Mouse (Mus musculus): ENCODE measurements around the gene Dcbld2.
"Not testable (repeated sequence)": the region's sequence is repeated elsewhere in the genome, so short reads cannot be mapped to it uniquely, and the experiment has no call there.

Gene Dcbld2

DNA sequence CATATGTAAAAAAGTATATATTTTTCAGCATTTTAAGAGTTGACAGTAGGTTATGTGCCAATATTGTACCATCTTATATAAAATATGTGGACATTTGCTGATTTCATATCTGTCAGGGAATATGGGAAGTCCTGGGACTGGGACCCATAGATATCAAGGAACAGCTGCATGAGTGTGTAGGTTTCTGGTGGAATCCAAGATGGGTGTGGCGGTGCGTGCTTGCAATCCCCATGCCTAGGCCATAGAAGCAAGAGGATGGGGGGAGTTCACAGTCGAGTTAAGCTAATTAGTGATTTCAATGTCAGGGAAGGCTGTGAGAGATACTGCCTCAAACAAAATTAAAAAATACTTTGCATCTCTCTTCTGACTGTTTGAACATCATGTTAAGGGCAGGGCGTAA, 40.8 kb downstream of the Dcbld2 start:
- no peak for DNase-seq (ENCODE audit: extremely low read depth, insufficient read length, low spot score)

DNA sequence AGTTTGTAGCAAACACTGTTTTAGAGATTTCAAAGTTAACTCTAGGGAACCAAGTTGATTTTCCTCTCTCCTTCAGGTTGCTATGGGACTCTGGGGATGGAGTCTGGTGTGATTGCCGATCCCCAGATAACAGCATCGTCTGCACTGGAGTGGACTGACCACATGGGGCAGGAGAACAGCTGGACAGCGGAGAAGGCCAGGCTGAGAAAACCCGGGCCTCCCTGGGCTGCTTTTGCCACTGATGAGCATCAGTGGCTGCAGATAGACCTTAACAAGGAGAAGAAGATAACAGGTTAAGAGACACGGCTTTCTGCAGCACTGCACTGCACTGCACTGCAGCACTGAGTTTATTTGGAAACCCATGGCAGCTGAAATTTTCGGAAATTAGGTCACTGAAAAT, 42.4 kb downstream of the Dcbld2 start:
- DNase-seq (ENCODE audit: extremely low read depth, insufficient read length, low spot score): no peak

DNA sequence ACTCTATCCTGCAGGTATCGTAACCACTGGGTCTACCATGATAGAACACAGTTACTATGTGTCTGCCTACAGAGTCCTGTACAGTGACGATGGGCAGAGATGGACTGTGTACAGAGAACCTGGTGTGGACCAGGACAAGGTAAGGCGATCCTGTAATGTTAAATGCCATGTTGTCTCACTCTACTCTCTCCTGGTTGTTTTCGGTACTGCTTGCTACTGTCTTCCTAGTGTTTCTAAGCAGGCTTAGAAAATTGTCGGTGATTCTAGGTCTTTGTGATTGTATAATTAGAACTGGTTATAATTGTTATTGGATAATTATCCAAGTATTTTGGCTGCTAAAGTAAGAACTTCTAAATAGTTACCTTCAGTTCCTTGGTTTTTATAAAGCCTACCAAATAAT, 43.4 kb downstream of the Dcbld2 start:
- DNase-seq (ENCODE audit: extremely low read depth, insufficient read length, low spot score): no peak

DNA sequence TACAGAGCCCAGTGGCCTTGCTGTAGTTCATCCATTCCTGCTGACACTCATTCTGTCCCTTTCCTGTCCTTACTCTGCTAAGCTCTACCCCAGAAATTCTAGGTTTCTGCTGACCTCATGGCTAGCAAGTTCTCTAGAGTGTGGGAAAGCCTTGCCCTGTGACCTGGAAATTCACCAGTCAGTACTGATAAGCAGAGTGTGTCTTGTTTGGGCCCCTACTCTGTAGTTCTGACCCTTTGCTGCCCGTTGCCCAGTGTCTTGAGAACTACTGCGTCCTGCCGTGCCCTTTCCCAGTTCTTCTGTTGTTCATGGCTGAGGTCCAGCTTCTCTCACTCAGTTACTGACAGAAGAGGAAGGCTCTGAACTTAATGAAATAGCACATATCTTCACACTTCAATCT, 44.9 kb downstream of the Dcbld2 start:
- DNase-seq (ENCODE audit: extremely low read depth, insufficient read length, low spot score): no peak

DNA sequence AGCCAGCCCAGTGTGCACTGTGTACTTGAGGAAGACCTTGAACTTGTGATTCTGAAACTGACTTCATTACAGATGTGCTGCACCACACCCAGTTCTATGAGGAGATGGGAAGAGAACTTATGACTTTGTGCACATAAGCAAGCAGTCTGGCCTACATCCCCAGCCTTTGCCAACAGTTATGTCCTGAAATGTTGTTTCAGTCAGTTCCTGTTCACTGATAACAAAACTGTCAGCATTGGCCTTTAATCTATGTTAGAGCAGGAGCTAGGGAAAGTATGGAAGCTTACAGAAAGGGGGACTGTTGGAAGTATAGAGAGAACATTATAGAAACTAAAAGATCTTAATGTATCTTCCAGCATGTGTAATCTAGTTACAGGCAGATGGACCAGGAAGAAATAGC, 45.6 kb downstream of the Dcbld2 start:
- no peak for DNase-seq (ENCODE audit: extremely low read depth, insufficient read length, low spot score)

DNA sequence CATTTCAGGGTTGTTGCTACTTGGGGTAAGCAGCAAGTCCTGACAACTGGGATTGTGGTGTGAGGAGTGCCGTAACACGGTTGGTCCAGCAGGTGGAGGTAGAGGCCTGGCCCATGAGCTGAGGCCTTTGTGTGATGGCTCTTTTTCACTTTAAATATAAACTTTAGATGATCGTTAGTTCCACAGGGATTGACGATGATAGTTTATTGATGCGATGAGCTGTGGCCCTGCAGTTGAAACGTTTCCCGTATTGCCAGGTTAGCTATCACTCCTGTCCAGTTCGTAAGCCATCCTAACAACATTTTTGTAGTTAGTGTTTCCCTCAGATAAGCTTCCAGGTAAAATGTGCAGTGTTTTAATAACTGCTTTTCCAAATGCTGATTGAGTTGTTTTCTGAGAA, 46.4 kb downstream of the Dcbld2 start:
- peak; percentile 25 for DNase-seq (ENCODE audit: extremely low read depth, insufficient read length, low spot score)

DNA sequence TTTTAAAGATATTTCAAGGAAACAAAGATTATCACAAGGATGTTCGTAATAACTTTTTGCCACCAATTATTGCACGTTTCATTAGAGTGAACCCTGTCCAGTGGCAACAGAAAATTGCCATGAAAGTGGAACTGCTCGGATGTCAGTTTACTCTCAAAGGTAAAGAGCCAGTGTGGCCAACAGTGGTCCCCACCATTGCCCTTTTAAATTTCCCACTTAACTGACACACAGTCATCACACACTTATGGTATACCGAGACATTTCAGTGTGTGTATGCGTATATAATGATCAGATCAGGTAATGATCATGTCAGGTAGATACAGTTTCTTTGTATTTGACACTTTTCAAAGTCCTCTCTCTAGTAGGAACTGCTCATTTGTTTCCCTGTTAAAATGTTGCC, 46.9 kb downstream of the Dcbld2 start:
- DNase-seq (ENCODE audit: extremely low read depth, insufficient read length, low spot score): no peak

DNA sequence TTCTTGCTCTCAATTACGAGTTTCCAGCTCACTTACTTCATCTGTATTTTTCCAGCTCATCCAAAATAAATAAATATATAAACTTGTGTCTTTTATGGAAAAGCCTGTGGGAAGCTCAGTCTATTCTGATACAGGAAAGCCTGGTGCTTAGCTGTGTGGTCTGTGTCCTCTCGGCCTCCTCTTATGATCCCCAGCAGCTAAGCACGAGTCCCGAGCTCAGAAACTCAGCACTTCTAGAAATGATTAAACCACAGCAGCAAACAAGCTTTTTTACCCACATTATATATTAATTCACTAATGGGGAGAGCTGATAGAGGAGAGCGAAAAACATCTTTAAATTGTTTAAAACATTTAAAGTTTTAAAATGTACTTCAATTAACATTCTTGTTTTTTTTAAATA, 48.2 kb downstream of the Dcbld2 start:
- DNase-seq (ENCODE audit: extremely low read depth, insufficient read length, low spot score): no peak

DNA sequence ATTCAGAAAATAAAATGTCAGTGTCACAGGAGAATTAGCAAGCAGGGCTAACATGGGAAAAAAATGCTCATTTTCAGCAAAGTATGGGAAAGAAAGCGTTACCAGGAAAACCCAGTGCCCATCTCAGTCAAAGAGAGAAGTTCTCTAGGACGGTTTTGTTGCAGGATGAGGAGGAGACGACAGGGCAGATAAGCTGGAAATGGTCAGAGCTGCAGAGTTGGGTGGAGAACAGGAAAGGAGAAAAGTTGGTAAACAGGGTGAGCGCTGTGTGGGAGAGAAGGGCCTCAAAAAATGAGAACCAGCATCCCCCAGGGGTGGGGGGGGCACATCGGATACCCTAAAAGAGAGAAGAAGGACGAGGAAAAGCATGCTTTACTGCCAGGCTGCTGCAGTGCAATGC, 48.7 kb downstream of the Dcbld2 start:
- no peak for DNase-seq (ENCODE audit: extremely low read depth, insufficient read length, low spot score)

DNA sequence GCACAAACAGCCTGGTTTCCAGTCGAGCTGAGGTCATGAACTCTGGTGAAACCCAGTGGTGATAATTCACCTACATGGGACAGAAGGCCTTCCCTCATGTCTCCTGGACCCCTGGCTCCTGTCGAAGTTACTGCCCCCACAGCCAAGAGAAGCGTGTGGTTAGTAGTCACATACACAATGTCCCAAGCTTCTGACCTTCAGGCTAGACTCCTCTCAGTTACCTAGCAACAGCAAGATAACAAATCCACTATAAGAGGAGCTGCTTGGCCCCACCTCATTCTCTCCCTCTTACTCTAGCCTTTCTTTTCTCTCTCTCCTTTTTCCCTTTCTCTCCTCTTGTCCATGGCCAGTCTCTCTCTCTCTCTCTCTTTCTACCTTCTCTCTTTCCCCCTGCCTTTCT, 51.7 kb downstream of the Dcbld2 start:
- not testable (repeated sequence) for DNase-seq (ENCODE audit: extremely low read depth, insufficient read length, low spot score)

DNA sequence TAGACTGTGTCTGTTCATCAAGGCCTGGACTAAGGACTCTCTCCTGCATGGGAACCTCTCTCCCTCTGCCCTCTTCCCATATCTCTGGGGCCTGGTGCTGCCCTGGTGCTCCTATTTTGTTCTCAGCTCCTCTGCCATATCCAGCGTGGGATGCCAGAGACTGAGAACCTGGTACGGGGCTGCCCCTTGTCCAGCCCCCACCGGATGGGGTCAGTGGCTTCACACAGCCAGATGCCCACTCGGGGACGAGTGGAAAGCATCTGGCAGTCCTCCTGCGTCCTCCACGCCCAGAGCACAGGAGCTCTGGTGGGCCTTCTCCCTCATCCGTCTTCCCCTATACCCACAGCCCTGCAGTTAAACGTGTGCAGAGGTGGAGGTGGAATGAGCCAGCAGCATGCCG, 52.1 kb downstream of the Dcbld2 start:
- no peak for DNase-seq (ENCODE audit: extremely low read depth, insufficient read length, low spot score)

DNA sequence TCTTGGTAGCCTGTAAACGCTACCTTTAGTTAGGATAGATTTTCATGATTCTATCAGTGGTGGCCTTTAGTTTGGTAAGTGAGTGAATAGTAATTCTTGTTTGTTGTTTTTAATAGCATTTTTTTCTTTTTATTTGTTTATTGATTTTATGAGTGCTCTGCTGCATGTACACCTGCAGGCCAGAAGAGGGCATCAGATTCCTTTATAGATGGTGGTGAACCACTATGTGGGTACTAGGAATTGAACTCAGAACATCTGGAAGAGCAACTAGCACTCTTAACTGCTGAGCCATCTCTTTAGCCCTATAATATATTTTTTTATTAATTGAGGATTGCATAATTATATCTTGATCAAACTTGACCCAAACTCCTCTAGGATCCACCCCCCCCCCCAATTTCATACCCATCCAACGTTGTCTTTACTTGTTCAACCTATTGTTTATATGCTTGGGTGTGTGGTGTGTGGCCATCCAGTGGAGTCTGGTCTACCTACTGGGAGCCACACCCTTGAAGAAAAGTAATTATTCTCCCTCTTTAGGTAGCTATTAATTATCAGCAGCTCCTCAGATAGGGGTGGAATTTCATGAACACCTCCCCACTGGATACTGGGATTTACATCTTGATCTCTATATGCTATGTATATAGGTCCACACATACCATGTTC, 53.7 kb downstream of the Dcbld2 start:
- DNase-seq (ENCODE audit: extremely low read depth, insufficient read length, low spot score): no peak

DNA sequence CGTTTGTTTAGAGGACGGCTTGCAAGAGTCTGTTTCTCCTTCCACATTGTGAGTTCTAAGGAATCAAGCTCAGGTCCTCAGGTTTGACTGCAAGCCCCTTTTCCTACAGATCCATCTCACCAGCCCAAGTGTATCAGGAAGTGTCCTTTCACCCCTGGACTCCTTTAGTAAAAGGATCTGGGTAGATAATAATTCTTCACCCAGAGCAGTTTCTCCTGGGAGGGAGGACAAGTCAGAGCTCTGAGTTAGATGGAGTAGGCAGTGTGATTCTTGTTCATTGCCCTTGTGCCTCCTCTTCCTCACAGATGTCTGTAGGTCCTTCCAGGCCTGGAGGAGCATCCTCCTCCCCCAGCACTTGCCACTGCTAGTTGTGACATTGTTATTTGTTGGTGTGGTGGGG, 54.3 kb downstream of the Dcbld2 start:
- no peak for DNase-seq (ENCODE audit: extremely low read depth, insufficient read length, low spot score)

DNA sequence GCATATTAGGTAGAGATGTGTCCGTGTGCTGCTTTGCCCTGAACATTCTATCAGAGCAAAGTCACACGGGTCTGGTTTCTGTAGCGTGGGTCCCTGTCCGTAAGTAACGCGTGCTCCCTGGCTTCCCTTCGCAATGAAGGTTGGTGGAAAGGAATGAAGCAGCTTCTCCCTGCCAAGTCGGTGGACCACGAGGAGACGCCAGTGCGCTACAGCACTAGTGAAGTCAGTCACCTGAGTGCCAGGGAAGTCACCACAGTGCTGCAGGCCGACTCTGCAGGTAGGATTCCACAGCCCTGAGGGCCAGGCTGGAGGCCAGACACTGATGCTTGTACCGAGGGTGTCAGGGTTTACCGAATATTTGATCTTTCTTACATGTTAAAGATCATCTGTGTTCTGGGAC, 55.8 kb downstream of the Dcbld2 start:
- DNase-seq (ENCODE audit: extremely low read depth, insufficient read length, low spot score): no peak

DNA sequence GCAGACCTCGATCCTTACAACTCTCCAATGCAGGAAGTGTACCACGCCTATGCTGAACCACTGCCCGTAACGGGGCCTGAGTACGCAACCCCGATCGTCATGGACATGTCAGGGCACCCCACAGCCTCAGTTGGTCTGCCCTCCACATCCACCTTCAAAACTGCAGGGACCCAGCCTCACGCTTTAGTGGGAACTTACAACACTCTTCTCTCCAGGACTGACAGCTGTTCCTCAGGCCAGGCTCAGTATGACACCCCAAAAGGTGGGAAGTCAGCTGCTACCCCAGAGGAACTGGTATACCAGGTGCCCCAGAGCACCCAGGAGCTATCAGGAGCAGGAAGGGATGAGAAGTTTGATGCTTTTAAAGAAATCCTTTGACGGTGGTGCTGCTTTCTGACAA, 57.2 kb downstream of the Dcbld2 start:
- DNase-seq (ENCODE audit: extremely low read depth, insufficient read length, low spot score): no peak

DNA sequence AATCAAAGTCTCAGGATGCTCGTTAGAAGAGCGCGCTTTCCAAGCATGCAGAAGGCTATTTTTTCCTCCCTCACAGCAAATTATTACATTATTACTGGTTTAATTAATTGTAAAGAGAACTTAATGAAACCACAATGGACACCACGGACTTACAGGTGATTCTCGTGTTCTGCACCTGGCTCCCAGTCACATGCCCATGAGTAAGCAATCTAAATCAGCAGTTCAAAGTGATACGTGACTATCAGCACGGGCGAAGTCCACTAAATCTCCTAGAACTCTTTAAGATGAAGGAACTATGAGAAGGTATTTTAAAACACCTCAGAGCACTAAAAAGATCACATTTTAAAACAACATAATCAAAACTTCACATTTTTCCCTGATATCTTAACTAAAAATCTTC, 61.8 kb downstream of the Dcbld2 start:
- no peak for DNase-seq (ENCODE audit: extremely low read depth, insufficient read length, low spot score)

DNA sequence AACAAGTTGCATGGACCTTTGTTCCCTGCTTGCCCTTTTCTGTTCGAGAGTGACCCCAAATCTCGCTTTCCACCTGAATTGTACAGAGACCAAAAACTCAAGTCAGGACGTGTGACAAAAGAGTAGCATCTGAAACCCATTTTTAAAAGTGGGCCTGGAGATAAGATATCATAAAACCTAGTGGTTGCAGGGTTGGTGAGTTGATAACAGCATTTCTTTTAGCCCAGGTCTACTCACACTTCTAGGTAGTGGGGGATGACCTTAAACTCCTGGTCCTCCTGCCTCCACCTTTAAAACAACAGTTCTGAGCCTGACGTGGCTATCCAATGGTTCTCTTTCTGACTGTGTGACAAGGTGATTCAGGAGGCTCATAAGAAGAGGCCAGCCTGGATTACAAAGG, 62.6 kb downstream of the Dcbld2 start:
- DNase-seq (ENCODE audit: extremely low read depth, insufficient read length, low spot score): no peak

DNA sequence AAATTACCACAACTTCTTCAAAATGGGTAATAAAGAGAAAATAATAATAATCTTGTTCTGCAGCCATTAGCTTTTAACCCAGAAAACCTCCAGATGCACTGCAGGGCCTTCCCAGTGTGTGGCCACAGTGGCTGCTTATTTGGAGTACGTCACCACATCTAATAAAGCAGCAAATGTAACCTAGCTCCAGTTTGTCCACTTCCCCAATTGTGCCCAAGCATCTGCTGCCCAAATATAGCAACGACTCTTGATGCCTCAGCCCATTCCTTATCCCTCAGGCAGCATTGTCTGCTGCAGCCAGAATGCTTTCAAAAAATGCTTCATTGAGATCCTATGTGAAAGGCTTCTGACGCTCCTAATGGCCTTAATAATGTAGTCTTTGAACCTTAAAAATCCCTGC, 66.6 kb downstream of the Dcbld2 start:
- no peak for DNase-seq (ENCODE audit: extremely low read depth, insufficient read length, low spot score)

DNA sequence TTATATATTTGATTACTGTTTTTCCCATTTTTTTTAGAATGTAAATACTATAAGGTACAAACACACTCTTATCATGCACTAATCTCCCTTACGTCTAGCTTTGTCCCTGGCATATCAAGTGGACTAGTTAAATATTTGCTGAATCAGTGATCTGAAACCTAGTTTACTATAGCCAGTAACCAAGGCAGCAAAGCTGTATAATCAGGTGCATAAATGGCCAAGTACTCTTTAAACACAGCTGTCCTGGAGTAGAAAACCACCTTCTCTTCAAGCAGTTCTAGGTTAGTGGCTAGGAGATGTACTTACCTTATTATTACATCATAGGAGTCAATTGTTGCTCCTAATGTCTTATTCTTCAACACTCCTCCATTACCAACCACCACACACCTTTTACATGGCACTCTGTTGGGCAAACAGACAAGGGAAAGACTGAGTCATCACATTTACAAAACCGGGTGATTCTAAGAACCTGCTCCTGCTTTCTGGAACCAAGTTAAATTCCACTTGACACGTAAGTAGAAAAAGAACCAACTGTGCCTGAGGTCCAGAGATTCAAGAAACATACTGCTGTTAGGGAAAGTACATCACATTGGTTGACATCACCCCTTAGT, 67.4 kb downstream of the Dcbld2 start:
- DNase-seq (ENCODE audit: extremely low read depth, insufficient read length, low spot score): no peak

DNA sequence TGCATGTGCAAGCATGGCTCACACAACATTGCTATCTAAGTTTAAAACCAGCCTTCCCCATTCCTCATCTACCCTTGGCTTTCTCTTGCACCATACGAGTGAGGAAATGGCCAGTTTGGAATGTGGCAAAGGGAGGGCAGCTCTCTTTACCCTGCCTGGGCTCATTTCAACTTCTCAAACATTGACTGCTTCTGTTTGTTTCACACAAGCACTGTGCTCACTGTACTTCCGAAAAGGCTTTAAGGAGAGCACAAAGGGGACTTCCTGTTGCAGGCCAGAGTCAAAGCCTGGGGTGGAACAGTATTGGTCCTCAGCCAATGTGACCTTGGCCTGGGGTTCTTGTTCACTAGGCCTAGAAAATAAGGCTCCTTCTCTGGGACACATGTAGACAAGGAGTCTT, 68.1 kb downstream of the Dcbld2 start:
- no peak for DNase-seq (ENCODE audit: extremely low read depth, insufficient read length, low spot score)

DNA sequence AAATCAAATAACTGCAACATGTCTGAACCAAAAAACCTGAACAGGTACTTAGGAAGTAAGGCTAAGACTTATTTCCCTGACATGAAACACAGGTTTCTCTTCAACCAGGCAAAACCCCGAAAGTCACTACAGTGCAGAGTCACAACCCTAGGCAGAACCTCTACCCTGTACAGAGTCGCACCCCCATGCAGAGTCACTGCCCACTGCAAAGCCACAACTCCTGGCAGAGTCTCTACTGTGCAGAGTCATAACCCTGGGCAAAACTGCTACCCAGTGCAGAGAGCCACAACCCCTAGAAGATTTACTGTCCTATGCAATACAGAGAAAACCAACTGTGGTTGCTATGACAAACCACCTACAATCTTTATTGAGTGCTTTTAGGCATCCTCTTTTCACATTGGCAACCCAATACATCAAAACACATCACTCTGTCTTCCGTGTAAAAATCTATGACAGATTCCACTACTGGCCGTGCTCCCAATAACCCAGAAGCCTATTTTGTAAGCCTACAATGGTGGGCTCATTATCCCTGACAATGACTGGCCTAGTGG, 71.7 kb downstream of the Dcbld2 start:
- no peak for DNase-seq (ENCODE audit: extremely low read depth, insufficient read length, low spot score)

DNA sequence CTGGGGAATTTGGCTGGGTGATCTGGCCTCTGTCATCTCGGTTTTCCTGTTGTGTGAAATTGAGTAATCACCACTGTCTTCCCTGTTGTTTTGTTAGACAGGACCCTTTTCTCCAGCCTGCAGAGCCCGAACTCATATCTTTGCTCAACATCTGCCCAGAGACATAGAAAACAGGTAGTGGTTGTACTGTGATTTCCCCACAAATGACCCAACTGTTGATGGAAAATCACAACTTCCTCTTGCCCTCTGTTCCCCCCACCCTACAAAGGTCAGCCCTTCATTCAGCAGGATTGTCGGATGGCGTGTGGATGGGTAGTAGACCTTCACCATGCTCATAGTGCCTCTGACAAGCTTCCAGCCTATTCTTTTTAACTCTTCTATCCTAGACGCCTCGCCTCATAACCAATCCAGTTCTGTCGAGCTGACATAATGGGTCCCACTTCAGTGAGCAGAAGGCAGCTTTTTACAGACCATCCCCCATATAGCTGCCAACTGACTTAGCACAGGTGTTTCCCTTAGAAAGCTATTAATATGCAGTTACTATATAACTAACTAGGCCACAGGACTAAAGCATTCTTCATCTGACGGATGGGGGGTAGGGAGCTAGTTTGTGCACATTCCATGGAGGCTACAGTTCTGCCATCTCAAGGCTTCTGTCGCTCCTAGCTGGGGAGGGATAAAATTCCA, 73.1 kb downstream of the Dcbld2 start:
- DNase-seq (ENCODE audit: extremely low read depth, insufficient read length, low spot score): no peak
